Mouse (Mus musculus): ENCODE data around the gene Ccdc159. TPM values are rescaled to one million over a fixed set of nuclear protein-coding genes. Genes with fewer than 3 reads are reported as not detected.

Gene Ccdc159
- polyA plus RNA-seq (2015; fragmentation: Illumina TruSeq; extraction: RNeasy Lipid Tissue Mini Kit (QIAGEN cat#74804); ENCODE audit: low read depth, low replicate concordance): 17.4 TPM

DNA sequence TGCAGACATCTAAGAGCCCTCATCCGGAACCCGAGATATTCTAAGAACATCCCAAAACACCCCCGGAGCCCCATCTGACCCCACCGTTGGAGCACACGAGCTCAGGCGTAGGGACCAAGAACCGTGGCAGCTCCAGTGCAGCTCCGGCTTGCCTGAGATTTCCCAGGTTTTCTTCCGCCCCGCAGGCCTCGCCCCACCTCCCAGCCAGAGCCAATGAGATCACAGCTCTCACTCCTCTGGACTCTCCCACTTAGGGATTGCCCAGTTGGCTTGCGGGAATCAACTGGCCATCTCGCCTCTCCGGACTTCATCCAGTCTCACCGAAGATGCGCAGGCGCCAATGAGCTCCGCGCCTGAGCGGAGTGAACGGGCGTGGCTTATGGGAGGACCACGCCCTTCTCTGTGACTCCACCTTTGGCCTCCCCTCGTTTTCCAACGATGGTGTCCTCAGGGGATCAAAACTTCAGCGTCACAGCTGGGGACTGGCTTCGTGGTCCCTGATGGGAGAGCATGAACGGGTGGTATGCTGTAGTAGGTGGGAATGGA, at the start of gene Ccdc159, which contains the start of gene Tmem205:
Gene Ccdc159 (plus strand): TSS at position 264 of the 546 bp plus-strand sequence.
Gene Tmem205 (minus strand): TSS at position 349 of the 546 bp plus-strand sequence.

DNA sequence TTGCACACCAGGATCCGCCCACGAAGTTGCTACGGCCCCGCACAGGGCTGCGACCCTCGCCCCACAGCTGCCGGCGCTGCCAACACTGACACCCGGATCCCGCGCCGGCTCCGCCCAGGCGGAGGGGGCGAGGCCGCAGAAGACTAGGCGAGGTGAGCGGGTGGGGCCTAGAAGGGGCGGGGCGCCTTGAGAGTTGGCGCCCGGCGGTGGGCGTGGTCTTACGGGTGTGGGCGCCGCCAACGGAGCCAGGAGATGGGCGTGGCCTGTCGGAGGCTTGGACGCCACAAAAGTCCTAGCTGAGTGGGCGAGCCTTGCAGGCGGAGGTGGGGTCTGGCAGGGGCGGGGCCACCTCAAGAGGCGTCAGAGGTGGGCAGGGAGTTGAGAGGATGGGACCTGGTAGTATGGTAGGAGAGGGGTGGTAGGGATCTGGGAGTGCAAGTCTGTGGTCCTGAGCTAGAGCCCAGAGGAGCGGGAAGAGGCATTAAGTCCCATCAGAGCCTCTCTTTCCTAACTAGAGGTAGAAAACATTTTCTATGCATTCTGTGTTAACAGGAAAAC, 9.2 kb upstream of the Ccdc159 start, which contains the start of gene Rab3d:
Gene Rab3d (minus strand): TSS at position 158 of the 558 bp plus-strand sequence.

DNA sequence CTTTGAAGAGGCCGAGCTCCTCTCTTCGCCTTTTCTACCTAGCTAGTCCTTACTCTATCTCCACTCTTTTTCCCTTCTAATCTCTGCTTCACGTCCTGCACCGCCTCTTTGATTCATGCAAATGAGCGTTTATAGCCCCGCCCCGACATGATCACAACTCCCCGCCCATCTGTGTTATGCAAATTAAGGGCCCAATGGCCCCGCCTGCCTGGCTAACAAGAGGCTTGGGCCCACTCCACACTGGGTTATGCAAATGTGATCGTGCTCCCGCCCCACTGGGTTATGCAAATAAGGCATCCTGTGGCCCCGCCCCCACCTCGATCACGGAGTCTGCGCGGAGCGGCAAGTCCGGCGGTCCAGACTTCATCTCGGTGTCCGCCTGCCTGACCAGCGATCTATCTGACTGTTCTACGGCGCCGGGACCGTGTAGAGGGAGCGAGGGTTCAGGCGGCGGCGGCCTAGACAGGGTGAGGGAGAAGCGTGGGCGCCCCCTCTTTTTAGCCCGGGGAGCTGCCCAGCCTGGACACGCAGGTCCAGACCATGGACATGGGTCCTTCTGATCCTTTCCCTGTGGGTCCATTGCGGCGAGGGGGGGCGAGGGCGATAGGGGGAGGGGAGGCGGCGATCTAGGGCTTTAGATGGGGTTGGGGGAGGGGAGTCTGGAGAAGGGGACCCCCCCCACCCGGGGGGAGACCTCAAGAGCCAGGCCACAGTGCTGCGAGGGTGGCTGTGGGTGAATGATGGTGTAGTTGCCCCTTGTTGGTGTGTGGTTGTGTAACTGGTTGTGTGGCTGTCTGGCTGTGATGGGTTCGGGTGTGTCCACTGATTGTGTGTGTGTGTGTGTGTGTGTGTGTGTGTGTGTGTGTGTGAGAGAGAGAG, 9.7 kb downstream of the Ccdc159 start, which contains the start of gene Plppr2:
Gene Plppr2 (plus strand): TSS at position 342 of the 879 bp plus-strand sequence.

DNA sequence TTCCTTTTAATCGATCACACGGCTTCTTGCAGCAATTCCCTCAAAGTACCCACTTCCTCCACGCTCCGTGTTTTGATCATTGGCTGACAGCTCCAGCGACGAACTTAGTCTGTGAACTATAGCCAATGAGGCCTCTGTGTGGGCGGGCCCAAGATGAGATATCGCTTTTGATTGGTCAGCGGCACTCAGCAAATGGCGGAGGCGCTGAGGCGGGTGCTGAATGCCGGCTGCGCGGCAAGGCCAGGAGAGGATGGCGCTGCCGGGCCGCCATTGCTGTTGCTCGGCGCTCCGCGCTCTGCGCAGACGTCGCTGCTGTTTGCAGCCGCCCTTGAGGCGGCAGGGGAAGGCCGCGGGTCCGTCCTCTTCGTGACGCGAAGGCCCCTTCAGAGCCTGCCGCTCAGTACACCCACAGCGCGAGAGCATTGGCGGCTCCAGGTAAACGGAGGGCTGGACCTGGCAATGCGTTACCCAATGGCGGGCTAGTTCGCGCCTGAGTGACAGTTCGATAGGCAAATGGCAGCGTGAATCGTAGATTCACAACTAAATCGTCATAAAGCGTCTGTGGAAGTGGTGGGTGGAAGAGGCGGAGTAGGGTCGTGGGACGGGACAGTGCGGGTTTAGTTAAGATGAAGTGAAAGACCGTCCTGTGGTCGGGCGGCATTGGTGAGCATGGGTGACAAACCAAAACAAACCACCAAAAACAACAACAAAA, 28.5 kb downstream of the Ccdc159 start, which contains the start of gene Swsap1:
Gene Swsap1 (plus strand): TSS at position 186 of the 712 bp plus-strand sequence.

GRCm38 (mm10) chr9:21963417-21963816, 36.1 kb downstream of the Ccdc159 start, which contains the start of gene Epor:
TSS of gene Epor (minus strand) at chr9:21963506.

Other genes starting within 250 kb of the Ccdc159 start
- gene Ldlr, start 204.0 kb upstream of the Ccdc159 start, polyA plus RNA-seq (2015; fragmentation: Illumina TruSeq; extraction: RNeasy Lipid Tissue Mini Kit (QIAGEN cat#74804); ENCODE audit: low read depth, low replicate concordance): 12.1 TPM
- 3.1 TPM for gene Spc24, start 167.2 kb upstream of the Ccdc159 start, polyA plus RNA-seq (2015; fragmentation: Illumina TruSeq; extraction: RNeasy Lipid Tissue Mini Kit (QIAGEN cat#74804); ENCODE audit: low read depth, low replicate concordance)
- 6.3 TPM for gene Kank2, start 128.7 kb upstream of the Ccdc159 start, polyA plus RNA-seq (2015; fragmentation: Illumina TruSeq; extraction: RNeasy Lipid Tissue Mini Kit (QIAGEN cat#74804); ENCODE audit: low read depth, low replicate concordance)
- not detected for gene Angptl8, start 92.0 kb upstream of the Ccdc159 start, polyA plus RNA-seq (2015; fragmentation: Illumina TruSeq; extraction: RNeasy Lipid Tissue Mini Kit (QIAGEN cat#74804); ENCODE audit: low read depth, low replicate concordance)
- 14.2 TPM for gene Dock6, start 74.8 kb upstream of the Ccdc159 start, polyA plus RNA-seq (2015; fragmentation: Illumina TruSeq; extraction: RNeasy Lipid Tissue Mini Kit (QIAGEN cat#74804); ENCODE audit: low read depth, low replicate concordance)
- gene Rab3d, start 9.3 kb upstream of the Ccdc159 start, polyA plus RNA-seq (2015; fragmentation: Illumina TruSeq; extraction: RNeasy Lipid Tissue Mini Kit (QIAGEN cat#74804); ENCODE audit: low read depth, low replicate concordance): 6.5 TPM
- gene Tmem205, start 85 bp downstream of the Ccdc159 start, polyA plus RNA-seq (2015; fragmentation: Illumina TruSeq; extraction: RNeasy Lipid Tissue Mini Kit (QIAGEN cat#74804); ENCODE audit: low read depth, low replicate concordance): 55.2 TPM
- gene Plppr2, start 9.6 kb downstream of the Ccdc159 start, polyA plus RNA-seq (2015; fragmentation: Illumina TruSeq; extraction: RNeasy Lipid Tissue Mini Kit (QIAGEN cat#74804); ENCODE audit: low read depth, low replicate concordance): 109 TPM
- 17.0 TPM for gene Swsap1, start 28.3 kb downstream of the Ccdc159 start, polyA plus RNA-seq (2015; fragmentation: Illumina TruSeq; extraction: RNeasy Lipid Tissue Mini Kit (QIAGEN cat#74804); ENCODE audit: low read depth, low replicate concordance)
- 11.1 TPM for gene Epor, start 36.0 kb downstream of the Ccdc159 start, polyA plus RNA-seq (2015; fragmentation: Illumina TruSeq; extraction: RNeasy Lipid Tissue Mini Kit (QIAGEN cat#74804); ENCODE audit: low read depth, low replicate concordance)
- 1.7 TPM for gene Rgl3, start 62.0 kb downstream of the Ccdc159 start, polyA plus RNA-seq (2015; fragmentation: Illumina TruSeq; extraction: RNeasy Lipid Tissue Mini Kit (QIAGEN cat#74804); ENCODE audit: low read depth, low replicate concordance)
- gene Ccdc151, start 75.2 kb downstream of the Ccdc159 start, polyA plus RNA-seq (2015; fragmentation: Illumina TruSeq; extraction: RNeasy Lipid Tissue Mini Kit (QIAGEN cat#74804); ENCODE audit: low read depth, low replicate concordance): 5.1 TPM
- gene Prkcsh, start 75.3 kb downstream of the Ccdc159 start, polyA plus RNA-seq (2015; fragmentation: Illumina TruSeq; extraction: RNeasy Lipid Tissue Mini Kit (QIAGEN cat#74804); ENCODE audit: low read depth, low replicate concordance): 85.6 TPM
- gene Elavl3, start 124.6 kb downstream of the Ccdc159 start, polyA plus RNA-seq (2015; fragmentation: Illumina TruSeq; extraction: RNeasy Lipid Tissue Mini Kit (QIAGEN cat#74804); ENCODE audit: low read depth, low replicate concordance): 107 TPM
- gene Gm49318, start 143.8 kb downstream of the Ccdc159 start, polyA plus RNA-seq (2015; fragmentation: Illumina TruSeq; extraction: RNeasy Lipid Tissue Mini Kit (QIAGEN cat#74804); ENCODE audit: low read depth, low replicate concordance): 1.0 TPM
- 18.0 TPM for gene Zfp653, start 143.9 kb downstream of the Ccdc159 start, polyA plus RNA-seq (2015; fragmentation: Illumina TruSeq; extraction: RNeasy Lipid Tissue Mini Kit (QIAGEN cat#74804); ENCODE audit: low read depth, low replicate concordance)
- gene Ecsit, start 158.0 kb downstream of the Ccdc159 start, polyA plus RNA-seq (2015; fragmentation: Illumina TruSeq; extraction: RNeasy Lipid Tissue Mini Kit (QIAGEN cat#74804); ENCODE audit: low read depth, low replicate concordance): 63.5 TPM
- 1.4 TPM for gene Cnn1, start 171.7 kb downstream of the Ccdc159 start, polyA plus RNA-seq (2015; fragmentation: Illumina TruSeq; extraction: RNeasy Lipid Tissue Mini Kit (QIAGEN cat#74804); ENCODE audit: low read depth, low replicate concordance)
- gene Elof1, start 189.7 kb downstream of the Ccdc159 start, polyA plus RNA-seq (2015; fragmentation: Illumina TruSeq; extraction: RNeasy Lipid Tissue Mini Kit (QIAGEN cat#74804); ENCODE audit: low read depth, low replicate concordance): 146 TPM
- 0.58 TPM for gene Acp5, start 208.2 kb downstream of the Ccdc159 start, polyA plus RNA-seq (2015; fragmentation: Illumina TruSeq; extraction: RNeasy Lipid Tissue Mini Kit (QIAGEN cat#74804); ENCODE audit: low read depth, low replicate concordance)
- 79.6 TPM for gene Pigyl, start 229.4 kb downstream of the Ccdc159 start, polyA plus RNA-seq (2015; fragmentation: Illumina TruSeq; extraction: RNeasy Lipid Tissue Mini Kit (QIAGEN cat#74804); ENCODE audit: low read depth, low replicate concordance)

Data from brain, adult 10 weeks (tissue).